Mouse (Mus musculus): ENCODE results near the gene Mettl17.
"Not testable (repeated sequence)": the region's sequence is repeated elsewhere in the genome, so short reads cannot be mapped to it uniquely, and the experiment has no call there.

Gene Mettl17

DNA sequence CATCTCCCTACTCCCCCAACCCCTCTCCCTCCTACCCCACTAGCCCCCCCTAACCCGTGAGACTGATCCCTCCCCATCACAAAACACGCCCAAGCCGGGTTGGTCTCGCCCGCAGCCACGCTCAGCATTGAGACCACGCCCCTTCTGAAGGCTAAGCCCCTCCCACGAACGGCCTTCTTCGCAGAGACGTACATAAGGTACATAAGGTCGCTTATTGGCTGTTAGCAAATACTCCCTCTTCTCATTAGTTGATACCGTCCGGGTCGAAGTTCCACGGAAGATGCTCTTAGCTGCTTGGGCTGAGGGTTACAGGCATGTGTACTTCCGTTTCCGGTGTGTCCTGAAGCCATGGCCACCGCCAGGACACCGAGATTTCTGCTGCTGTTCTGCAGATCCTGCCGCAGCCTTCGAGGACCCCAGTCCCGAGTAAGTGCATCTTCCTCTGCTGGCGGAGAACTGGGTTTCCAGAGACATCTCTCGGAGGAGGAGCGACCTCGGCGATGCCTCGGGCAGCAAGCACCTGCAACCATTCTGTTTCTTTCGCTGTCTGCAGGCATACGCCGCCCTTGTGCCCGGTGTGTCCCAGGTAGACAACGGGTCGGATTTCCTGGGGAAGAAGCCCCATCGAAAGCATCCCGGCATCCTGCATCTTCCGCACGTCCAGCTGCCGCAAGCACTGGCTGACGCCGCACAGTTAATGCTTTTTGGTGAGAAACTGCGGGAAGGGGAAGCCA, at the start of gene Mettl17:
Gene Mettl17 (plus strand): TSS at position 245 of the 734 bp plus-strand sequence.
- DNase-seq (ENCODE audit: low spot score): peak; percentile 99

DNA sequence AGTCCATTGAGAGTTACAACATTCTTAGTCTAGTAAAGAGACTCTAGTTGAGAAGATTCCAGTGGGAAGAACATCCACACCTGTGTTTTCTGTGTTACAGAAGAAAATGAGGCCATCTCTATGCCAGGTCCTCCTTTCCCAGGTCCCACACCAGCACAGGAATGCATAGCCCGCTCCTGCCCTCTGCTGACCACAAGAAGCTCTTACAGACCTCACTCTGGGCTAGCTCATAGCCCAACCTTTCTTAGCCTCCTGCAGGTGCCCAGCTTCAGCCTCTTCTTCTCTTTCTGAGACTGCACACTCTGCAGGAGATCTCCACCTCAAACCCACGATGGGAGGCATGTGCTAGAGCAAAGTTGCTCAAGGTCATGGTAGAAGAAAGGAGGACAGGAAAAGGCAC, 46.2 kb upstream of the Mettl17 start:
- DNase-seq (ENCODE audit: low spot score): peak; percentile 31

DNA sequence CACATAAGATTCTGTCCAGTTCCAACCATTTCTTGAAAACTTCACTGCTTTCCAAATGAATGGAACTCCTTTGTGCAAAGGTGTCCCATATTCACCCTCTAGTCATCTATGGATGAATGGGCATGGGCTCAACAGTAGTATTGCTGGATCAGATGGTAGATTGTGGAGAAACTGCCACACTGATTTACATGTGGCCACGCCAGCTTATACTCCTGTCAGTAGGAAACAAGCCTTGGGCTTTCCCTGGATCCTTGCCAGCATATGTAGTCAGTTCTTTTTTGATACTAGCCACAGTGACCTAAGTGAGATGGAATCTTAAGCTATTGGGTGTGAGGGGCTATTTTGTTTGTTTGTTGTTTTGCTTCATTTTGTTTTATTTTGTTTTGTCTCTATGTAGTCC, 42.4 kb upstream of the Mettl17 start:
- no peak for DNase-seq (ENCODE audit: low spot score)

DNA sequence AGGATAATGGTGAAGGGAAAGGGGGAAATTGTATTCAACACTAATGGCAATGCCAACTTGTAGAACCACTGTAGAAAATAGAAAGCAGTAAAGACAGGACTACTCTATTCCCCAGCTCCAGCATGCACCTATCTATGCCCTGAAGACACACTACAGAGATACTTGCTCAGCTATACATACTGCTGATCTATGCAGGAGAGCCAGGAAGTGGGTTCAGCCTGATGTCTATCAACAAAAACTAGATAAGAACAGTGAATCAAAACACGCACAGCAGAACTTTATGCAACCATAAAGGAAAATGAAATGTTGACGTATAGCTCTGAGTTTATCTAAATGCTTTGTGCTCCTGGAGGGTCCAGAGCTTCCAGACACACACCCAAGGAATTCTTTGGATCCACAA, 41.9 kb upstream of the Mettl17 start:
- DNase-seq (ENCODE audit: low spot score): no peak

DNA sequence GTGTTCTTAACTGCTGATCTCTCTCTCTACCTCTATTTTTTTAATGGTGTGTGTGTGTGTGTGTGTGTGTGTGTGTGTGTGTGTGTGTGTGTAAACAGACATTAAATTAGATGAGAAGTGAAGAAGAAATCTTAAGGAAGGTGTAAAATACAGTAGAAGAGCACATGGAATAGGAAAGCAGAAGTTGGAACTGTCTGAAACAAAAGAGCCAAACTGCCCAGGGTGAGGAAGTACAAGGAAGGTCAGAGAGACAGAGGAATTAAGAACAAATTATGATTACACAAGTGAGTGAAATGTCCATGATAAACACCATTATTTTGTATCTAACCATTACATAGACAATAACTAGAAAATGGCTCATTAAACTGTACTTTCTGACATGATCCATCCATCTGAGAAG, 40.8 kb upstream of the Mettl17 start:
- DNase-seq (ENCODE audit: low spot score): no peak

DNA sequence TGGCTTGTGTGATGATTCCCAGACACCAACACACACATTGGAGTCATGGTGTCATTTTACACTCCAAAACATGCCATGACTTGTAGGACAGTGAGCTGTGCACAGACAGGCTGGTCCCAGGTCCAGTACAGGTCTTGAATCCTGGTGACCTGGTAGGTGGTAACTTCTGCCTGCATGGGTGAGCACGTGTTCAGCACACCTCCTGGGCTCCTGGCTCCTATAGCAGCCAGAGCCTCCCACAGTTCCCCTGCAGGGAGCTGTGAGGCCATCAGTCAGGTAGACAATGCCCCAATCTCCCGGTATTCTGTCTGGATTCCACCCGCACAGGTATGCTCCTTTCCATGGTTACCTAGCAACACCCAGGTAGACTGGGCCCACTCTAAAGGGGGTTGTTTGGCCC, 38.1 kb upstream of the Mettl17 start:
- no peak for DNase-seq (ENCODE audit: low spot score)

DNA sequence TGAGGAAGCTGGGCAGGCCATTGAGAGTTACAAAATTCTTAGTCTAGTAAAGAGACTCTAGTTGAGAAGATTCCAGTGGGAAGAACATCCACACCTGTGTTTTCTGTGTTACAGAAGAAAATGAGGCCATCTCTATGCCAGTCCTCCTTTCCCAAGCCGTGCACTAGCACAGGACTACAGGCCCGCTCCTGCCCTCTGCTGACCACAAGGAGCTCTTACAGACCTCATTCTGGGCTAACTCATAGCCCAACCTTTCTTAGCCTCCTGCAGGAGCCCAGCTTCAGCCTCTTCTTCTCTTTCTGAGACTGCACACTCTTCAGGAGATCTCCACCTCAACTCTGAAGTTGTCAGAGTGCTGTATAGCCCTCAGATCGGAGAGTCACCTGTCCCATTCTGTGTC, 33.6 kb upstream of the Mettl17 start:
- DNase-seq (ENCODE audit: low spot score): peak; percentile 63

DNA sequence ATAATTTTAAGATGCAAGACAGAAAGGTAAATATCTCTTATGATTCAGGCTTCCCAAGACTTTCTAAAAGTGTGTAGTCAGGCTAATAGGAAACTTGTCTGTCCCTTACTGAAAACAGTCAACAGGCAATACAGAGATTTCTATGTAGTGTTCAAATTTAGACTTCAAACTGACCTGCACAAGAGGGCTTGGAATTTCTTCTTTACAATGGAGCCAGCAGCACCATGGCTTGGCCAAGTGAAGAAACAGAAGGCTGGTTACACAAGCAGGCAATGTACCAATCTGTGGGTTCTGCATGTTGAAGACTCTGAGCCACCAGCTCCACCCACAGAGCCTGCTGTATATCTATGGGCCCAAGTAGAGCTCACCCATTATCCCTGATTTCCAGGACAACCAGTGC, 31.2 kb upstream of the Mettl17 start, which contains the start of gene Ear6:
Gene Ear6 (plus strand): TSS at position 301 of the 400 bp plus-strand sequence.
- DNase-seq (ENCODE audit: low spot score): no peak

DNA sequence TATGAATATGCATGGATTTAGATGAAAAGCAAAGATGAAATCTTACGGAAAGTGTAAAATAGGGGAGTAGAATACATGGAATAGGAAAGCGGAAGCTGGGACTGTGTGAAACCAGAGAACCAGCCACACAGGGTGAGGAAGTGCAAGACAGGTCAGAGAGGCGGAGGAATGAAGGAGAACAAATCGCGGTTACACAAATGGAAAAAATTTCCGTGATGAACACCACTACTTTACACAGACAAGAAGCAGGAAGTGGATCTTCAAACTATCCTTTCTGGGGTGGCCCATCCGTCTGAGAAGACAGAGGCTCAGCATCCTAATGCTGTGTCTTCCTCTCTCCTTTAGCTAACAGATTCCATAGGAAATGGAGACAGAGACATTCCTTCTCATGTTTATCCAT, 29.4 kb upstream of the Mettl17 start:
- DNase-seq (ENCODE audit: low spot score): not testable (repeated sequence)

DNA sequence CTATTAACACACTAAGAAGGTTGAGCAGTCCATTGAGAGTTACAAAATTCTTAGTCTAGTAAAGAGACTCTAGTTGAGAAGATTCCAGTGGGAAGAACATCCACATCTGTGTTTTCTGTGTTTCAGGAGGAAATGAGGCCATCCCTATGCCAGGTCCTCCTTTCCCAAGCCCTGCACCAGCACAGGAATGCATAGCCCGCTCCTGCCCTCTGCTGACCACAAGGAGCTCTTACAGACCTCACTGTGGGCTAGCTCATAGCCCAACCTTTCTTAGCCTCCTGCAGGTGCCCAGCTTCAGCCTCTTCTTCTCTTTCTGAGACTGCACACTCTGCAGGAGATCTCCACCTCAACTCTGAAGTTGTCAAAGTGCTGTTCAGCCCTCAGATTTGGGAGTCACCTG, 21.0 kb upstream of the Mettl17 start:
- DNase-seq (ENCODE audit: low spot score): peak; percentile 54

DNA sequence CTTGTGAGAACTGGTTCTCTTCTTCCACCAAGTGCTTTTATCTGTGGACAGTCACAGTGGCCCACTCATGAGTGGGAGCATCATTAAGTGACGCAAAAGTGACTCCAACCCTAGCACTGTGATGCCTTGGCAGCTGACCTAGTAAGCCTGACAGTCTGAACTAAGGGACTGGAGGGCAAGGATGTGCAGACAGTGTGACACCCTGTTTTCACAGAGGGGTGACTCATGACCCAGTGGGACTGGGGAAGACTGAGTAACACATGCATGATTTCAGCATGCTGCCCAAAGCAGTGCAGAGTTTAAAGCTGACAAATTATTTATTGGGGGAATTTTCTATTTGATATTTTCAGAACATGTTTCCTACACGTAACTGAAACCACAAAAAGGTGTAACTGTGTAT, 13.9 kb upstream of the Mettl17 start:
- DNase-seq (ENCODE audit: low spot score): no peak

DNA sequence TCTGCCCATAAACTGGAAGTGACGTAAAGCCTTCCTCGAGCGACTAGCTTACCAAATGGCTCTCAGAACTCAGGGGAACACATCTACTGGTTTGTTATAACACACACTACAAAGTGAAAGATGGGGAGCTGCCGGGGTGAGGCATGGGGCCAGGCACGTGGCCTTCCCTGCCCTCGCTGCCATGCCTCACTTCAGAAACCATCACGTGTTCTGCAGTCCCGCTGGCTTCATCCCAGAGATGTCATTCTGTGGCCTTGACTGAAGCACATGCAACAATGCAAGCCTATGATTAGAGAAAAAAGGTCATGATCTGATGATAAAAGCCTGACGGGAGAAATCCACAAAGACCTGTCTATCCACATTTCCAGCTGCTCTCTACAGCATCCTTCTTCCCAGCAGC, 12.9 kb upstream of the Mettl17 start:
- no peak for DNase-seq (ENCODE audit: low spot score)

DNA sequence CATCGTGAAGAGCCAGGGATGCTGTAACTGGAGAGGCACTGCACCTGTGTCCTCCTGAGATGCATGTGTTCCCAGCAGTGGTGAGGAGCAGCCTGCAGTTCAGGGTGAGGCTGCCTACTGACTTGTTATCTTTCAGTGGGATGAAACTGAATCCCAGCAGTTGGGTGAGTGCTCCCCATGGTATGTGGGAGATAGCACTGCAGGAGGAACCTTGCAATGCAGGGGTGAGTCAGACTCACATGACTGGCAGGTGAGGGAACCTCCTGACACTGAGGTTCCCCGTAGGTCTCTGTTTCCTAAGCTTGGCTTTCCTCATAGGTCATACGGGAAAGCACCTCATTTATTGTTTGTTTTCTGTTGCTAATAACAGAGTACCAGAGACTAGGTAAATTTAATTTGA, 7.1 kb upstream of the Mettl17 start:
- no peak for DNase-seq (ENCODE audit: low spot score)

DNA sequence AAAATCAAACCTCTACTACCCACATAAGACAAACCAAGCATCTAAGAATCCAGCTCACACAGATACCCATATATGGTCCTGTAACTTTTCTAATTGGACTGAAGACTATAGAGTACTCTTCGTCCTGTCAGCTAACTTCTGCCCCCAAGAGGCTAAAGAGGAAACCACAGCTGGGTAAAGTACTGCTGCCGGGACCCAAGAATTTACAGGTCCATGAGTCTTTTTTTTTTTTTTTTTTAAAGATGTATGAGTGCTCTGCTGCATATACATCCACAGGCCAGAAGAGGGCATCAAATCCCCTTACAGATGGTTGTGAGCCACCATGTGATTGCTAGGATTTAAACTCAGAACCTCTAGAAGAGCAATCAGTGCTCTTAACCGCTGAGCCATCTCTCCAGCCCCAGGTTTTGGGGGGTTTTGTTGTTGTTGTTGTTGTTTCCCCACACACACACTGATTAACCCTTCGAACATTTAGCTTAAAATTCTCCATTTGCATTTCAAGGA, 1.1 kb upstream of the Mettl17 start:
- peak; percentile 85 for DNase-seq (ENCODE audit: low spot score)

DNA sequence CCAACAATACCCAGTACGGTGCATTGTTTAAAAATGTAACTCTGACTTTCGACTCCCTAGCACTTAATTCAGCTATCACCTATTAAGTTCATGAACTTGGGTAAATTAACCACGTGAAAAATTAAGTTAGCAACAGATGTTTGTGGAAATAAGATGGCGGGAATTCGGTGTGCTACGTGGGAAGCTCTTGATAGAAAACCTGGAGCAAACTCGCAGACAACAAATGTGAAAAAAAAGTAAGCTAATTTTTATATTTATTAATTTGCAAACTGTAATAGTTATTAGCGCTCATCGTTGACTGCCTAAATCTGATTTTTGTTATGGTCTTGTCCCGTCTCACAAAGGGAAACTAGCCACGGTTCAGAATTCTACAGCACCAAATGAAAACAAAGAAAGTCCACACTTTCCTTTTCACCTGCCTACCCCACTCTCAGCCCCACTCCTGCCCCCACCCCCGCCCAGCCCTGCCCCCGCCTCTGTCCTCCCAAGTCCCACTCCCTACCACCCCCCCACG, 554 bp upstream of the Mettl17 start:
- peak; percentile 35 for DNase-seq (ENCODE audit: low spot score)

DNA sequence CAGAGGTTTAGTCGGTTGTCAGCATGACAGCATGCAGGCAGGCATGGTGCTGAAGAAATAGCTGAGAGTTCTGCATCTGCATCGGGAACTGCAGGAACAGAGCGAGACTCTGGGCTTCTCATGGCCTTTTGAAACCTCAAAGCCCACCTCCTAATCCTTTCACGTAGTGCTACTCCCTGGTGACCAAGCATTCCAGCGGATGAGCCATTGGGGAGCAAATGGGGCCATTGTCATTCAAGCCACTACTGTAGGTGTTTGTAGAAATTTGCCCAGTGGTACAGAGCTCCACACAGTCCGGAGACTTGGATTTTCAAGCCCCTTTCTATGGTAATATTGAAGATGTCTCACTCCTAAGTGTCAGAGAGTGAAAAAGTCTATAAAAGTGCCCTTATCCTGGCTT, 1.4 kb downstream of the Mettl17 start:
- DNase-seq (ENCODE audit: low spot score): no peak

DNA sequence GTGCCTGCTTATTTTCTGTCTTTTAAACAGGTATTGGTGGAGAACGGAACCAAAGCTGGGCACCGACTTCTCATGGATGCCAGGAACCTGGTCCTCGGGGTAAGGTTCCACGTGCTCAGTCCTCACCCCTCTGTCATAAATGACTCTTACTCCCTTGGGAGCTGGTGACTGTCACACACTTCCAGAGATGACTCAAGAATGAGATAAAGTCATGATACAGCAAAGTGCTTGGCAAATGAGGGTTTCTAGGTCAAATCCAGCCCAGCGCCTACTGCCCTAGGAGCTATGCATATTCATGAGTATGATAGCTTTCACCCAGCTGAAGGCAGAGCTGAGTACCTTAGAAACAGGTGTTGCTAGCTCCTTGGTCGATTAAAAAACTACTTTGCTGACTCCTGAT, 5.2 kb downstream of the Mettl17 start:
- DNase-seq (ENCODE audit: low spot score): no peak

DNA sequence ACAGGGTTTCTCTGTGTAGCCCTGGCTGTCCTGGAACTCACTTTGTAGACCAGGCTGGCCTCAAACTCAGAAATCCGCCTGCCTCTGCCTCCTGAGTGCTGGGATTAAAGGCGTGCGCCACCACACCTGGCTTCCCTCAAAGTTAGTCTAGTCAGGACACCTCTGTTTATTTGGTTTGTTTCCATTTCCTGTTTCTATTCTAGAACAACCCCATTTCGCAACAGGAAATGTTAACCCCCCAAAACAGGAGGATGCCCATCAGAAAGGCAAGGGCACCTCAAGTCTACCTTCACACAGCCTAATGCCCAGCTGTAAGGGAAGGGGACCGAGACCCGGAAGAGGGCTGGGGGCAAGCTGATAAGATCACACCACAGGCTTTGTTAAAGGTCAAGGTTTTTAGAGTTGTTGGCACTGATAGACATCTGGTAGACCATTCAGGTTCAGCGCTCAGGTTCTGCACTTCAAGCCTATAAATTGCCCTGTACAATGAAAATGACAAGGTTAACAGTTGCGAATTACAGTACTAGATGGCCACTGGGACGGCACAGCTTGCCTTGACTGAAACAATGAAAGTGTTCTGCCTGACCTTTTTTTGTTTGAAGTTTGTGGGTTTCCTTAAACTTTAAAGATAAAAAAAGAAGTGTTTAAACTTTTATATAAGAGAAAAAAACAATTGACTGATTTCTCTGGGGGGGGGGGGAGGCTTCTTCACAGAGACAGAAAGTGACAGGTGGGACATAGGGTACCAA, 7.7 kb downstream of the Mettl17 start, which contains the start of gene Slc39a2:
Gene Slc39a2 (plus strand): TSS at position 699 of the 749 bp plus-strand sequence.
- DNase-seq (ENCODE audit: low spot score): no peak

DNA sequence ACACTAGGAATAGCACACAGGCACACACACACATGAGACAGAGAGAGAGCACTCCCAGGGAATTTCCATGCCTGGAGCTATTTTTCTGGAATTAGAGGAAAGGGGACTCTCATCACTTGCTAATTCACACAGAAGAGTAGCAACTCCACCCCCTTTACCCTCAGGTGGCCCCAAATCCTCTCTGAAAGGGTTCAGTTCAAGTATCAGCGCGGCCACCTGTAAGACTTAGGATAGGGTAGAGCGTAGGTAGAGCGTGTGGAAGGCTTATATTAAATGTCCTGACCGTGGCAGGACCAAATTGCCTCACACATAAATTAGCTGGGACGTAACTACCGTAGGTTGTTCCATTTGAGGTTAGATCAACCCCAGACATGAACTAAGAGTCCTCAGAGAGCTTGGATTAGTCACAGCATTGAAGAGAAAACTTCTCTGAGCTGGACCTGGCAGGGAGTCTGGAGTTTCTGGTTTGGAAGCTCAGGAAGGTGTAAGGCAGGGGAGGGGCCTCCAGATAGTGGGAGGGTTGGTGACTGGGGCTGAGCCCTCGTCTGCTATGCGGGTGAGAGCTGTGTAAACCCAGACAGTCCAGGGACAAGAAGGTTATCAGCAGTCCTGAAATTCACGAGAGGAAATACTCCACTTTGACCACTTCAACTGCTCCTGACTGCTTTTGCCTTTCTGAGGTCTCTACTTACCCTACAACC, 8.6 kb downstream of the Mettl17 start:
- no peak for DNase-seq (ENCODE audit: low spot score)

DNA sequence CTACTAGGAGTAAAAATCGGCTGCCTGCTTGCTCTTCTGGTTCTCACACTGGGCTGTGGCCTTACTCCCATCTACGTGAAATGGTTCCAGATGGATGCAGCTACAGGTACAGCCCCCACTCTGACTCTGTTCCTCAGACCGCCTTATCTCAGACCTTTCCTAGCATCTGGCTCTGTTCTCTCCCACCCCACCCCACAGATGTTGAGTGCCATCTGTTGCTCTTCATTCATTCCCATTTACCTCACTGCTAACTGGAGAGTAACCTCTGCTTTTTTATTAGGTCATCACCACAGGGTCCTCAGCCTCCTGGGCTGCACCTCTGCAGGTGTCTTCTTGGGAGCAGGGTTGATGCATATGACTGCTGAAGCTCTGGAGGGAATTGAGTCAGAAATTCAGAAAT, 9.2 kb downstream of the Mettl17 start:
- no peak for DNase-seq (ENCODE audit: low spot score)

DNA sequence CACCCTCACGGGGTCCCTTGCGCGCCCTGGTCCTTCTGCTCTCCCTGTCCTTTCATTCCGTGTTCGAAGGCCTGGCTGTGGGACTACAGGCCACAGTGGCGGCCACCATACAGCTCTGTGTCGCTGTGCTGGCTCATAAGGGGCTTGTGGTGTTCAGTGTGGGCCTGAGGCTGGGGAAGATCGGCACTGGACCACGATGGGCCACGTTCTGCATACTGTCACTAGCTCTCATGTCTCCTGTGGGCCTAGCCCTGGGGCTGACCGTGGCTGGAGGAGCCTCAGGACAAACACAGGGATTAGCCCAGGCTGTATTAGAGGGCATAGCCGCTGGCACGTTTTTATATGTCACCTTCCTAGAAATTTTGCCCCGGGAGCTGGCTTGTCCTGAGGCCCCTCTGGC, 10.4 kb downstream of the Mettl17 start:
- DNase-seq (ENCODE audit: low spot score): no peak

DNA sequence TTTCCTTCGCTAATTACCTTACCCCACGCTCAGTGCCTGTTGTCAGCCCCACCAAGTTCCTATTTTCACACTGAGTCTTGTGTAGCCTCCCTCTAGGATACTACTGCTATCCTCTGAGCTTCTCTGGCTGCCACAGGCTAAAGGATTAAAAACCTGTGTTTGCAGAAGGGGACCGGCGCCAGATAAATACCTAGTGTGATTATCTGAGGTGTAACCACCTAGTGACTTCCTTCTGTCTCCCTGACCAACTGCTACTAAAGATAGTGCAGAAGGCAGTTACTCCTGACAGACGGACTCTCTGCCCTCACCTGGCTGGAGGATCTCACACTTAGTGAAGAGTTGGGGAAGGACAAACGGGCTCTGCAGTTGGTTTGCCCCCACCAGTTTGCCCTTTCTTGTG, 11.4 kb downstream of the Mettl17 start:
- no peak for DNase-seq (ENCODE audit: low spot score)

Data from embryo, embryonic 10 days (tissue).